Mouse (Mus musculus) heart, postnatal 0 days (tissue): ENCODE measurements at regions not wholly inside any gene's neighbourhood (a gene's known extent, or its start where the extent isn't known, plus 50 kb on each side); places are given as distances from the start of the nearest gene placed in this dataset.
A peak's percentile ranks its signal among the peaks of the same experiment; 100 is the strongest.

Source experiments
- ATAC-seq: fragments of 200-750 bp; cut with Nextera tagmentation; 2 replicates; pipeline ENCODE4 v1.8.0; 2017; ENCODE audit warnings: low read depth, moderate number of reproducible peaks, moderate library complexity; ENCODE audit not compliant: insufficient read depth
- DNase-seq: peaks from one replicate; pipeline ENCODE4 v3.0.0-alpha.2; 2016; ENCODE audit warnings: low spot score
- H3K27ac ChIP-seq: fragments of 300-500 bp; sonication (generic); 2 replicates; pipeline ENCODE4 v1.5.1; 2014; ENCODE audit warnings: low read depth, mild to moderate bottlenecking
- H3K27me3 ChIP-seq: fragments of 300-500 bp; sonication (generic); 2 replicates; pipeline ENCODE4 v1.6.1; 2014; ENCODE audit warnings: low read length, mixed read lengths; ENCODE audit not compliant: control insufficient read depth, insufficient read depth
- H3K36me3 ChIP-seq: fragments of 300-500 bp; sonication (generic); replicated peaks from 2 replicates; pipeline ENCODE4 v1.6.1; 2014; ENCODE audit warnings: low read length, mixed read lengths; ENCODE audit not compliant: control insufficient read depth, insufficient read depth
- H3K4me1 ChIP-seq: fragments of 300-500 bp; sonication (generic); 2 replicates; pipeline ENCODE4 v1.6.1; 2014; ENCODE audit warnings: antibody characterized with exemption; ENCODE audit not compliant: control insufficient read depth, insufficient read depth
- H3K4me2 ChIP-seq: fragments of 300-500 bp; sonication (generic); 2 replicates; pipeline ENCODE4 v1.6.1; 2014; ENCODE audit warnings: low read depth, mild to moderate bottlenecking, low read length, moderate library complexity
- H3K4me3 ChIP-seq: fragments of 300-500 bp; sonication (generic); 2 replicates; pipeline ENCODE4 v1.5.1; 2014; ENCODE audit warnings: low read depth, low read length
- H3K9ac ChIP-seq: fragments of 300-500 bp; sonication (generic); replicated peaks from 2 replicates; pipeline ENCODE4 v1.6.1; 2014; ENCODE audit warnings: low read depth, low read length, mixed read lengths
- H3K9me3 ChIP-seq: fragments of 300-500 bp; sonication (generic); replicated peaks from 2 replicates; pipeline ENCODE4 v1.6.1; 2016; ENCODE audit warnings: low read length; ENCODE audit not compliant: control insufficient read depth
- CTCF ChIP-seq: IDR thresholded peaks from 2 replicates; pipeline ENCODE4 v1.5.1; 2016; ENCODE audit warnings: antibody characterized with exemption, control low read depth, low read depth
- EP300 ChIP-seq: IDR thresholded peaks from 2 replicates; pipeline ENCODE4 v1.6.1; 2016; ENCODE audit warnings: antibody characterized with exemption, low read depth
- WGBS: fragments of 180-500 bp; shearing (Covaris S2); extraction: QIAGEN DNeasy Blood & Tissue Kit; methylation state at CpG from one replicate; pipeline ENCODE4 v1.1.7; 2014; 5-methylcytosine and 5-hydroxymethylcytosine counted together

DNA sequence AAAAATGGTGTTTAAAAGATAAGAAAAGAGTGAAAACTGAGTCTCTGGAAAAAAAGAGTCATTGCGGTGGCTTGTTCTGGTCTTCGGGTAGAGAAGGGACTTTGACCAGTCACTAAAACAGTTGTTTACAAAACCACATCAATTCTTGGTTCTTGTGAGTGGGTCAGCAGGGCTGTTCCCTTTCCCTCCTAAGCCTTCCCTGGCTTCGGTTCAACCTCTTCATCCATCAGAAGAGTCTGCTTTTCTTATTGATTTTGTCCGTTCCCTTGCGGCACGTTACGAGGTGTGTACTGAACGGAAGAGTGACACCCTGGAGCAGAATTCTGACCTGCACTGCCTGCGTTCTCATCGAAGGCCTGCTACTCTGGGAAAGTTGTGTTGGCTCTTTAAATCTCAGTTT, 229.1 kb upstream of the G2e3 start:
- H3K9me3 ChIP-seq = no peaks in the 10 kb centered on the region

DNA sequence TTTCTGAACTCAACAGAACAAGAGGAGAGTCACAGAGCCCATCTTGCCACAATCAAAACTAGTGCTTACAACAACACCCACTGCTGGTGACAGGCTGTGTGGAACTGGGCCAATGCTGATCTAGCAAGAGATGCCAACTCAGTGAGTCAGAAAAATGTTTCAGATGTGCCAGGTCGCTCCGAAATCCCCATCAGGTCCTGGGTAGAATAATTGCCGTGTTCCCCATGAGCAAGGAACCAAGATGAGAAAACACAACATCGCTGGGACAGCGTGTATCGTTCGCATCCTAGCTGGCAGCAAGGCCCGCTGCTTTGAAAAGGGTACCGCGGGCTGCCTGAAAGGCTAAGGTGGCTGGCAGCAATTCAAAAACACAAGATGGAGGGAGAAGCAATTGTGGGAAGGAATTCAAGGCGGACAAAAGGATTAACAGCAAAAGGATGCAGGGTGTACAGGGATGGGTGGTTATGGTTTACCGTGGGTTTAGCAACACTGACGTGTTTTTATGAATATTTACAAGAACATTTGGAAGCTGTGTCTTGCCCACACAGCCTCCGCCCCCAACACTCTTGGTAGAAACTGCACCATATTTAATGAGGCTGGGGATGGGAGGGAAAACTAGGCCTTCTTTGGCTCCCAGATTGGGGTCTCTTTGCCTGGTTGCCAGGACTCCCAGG, 229.7 kb upstream of the G2e3 start:
- Histone ChIP-seq H3K4me2 (peak overlapping the region; percentile 32), H3K9ac (no peak overlapping the region), H3K4me1 (peaks cover 6% of the 10 kb centered on the region), H3K4me3 (no peak overlapping the region), H3K9me3 (no peaks in the 10 kb centered on the region), H3K27ac (peak overlapping the region; percentile 51; the same call in 1 of the 2 replicates), H3K27me3 (no peaks in the 10 kb centered on the region), H3K36me3 (no peaks in the 10 kb centered on the region)
- DNase-seq = peak; percentile 54
- TF ChIP-seq EP300 = no peak
- TF ChIP-seq CTCF = no peak
- ATAC-seq = peak; percentile 88
- WGBS = 45% methylated on average over 14 of the region's 14 CpGs

More for the DNA sequence above, 229.1 kb upstream of the G2e3 start:
- Histone ChIP-seq H3K4me3 (no peak overlapping the region), H3K4me2 (no peak overlapping the region), H3K36me3 (no peaks in the 10 kb centered on the region), H3K9ac (no peak overlapping the region), H3K4me1 (peaks cover 6% of the 10 kb centered on the region), H3K27ac (no peak overlapping the region), H3K27me3 (no peaks in the 10 kb centered on the region)
- TF ChIP-seq CTCF = no peak
- no peak for DNase-seq
- ATAC-seq = no peak
- WGBS = 91% methylated on average over 10 of the region's 10 CpGs

DNA sequence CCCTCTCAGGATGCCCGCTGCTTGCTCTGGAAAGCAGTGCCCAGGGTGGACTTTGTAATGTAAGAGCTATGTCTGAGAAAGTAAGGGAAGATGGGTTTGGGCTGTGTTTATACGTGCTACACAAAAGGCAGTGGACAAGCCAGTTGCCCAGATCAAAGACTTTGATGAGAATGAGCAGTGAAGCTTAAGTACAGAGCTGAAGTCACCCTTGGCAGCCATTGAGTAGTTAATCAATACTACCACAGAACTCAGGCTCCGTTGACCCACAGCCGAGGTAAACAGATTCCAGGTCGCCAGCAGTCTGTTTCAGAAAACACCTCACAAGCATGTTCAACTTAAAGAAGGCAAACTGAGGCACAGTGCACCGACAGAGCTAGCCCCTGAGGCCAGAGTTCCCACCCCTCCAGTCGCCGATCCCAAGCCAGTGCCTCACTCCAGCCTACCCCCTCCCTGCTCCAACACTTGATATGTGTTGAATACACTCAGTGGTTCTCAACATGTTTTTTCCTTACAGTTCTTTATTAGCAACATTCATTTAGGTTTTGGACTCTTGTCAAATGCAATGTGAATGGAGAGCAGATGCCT, 230.3 kb upstream of the G2e3 start:
- H3K4me1 ChIP-seq = peaks cover 6% of the 10 kb centered on the region
- ATAC-seq = peak; percentile 81
- H3K27ac ChIP-seq = peak overlapping the region; percentile 51; the same call in 1 of the 2 replicates
- no peak overlapping the region for H3K4me3 ChIP-seq
- DNase-seq = no peak
- WGBS = 53% methylated on average over 8 of the region's 8 CpGs
- H3K4me2 ChIP-seq = peak overlapping the region; percentile 32
- no peak overlapping the region for H3K9ac ChIP-seq
- H3K27me3 ChIP-seq = no peaks in the 10 kb centered on the region
- H3K9me3 ChIP-seq = no peaks in the 10 kb centered on the region
- TF ChIP-seq EP300 (no peak), CTCF (no peak)
- H3K36me3 ChIP-seq = no peaks in the 10 kb centered on the region

DNA sequence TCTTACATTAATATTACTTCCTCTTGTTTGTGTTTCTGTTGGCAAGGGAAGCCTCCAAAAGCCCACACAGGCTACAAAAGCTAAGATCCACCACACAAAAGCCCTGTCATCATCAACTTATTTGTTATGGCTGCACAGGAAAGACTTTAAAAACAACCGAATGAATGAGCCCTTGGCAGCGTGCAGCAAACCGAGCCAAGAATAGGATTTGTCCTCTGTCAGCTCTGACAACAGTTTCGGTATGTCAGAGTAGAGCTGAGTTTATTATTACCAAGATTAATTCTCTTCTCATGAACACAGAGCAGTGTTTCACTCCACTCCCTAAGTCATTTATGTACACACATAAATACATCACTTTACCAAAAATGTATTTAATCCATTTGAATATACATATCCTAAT, 236.1 kb upstream of the G2e3 start:
- TF ChIP-seq EP300 = no peak
- no peak for TF ChIP-seq CTCF
- H3K4me1 ChIP-seq = peaks cover 6% of the 10 kb centered on the region
- no peaks in the 10 kb centered on the region for H3K9me3 ChIP-seq
- H3K4me2 ChIP-seq = no peak overlapping the region
- no peak overlapping the region for H3K9ac ChIP-seq
- DNase-seq (peak; percentile 25), ATAC-seq (peak; percentile 51; the same call in 1 of the 2 replicates)
- no peak overlapping the region for H3K4me3 ChIP-seq
- 16% methylated on average over 4 of the region's 4 CpGs for WGBS
- H3K36me3 ChIP-seq = no peaks in the 10 kb centered on the region
- peak overlapping the region; percentile 30 for H3K27ac ChIP-seq
- H3K27me3 ChIP-seq = no peaks in the 10 kb centered on the region

DNA sequence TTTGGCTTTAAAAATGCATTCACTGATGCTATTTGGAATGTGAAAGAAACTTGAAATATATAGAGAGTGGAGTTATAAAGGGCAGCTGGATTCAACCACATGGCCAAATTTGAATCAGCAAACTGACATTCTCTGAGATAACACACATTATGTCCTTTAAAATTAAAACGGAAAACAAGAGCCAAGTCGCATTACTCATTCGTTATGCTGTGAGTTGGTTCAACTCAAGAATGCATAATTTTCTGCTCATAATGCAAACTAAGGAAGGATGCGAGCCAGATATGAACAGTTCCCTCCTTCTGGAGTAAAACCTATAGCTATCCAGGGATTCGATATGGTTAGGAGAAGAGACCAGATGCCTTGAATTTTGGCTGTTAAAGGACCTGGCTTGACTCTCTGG, 239.8 kb upstream of the G2e3 start:
- Histone ChIP-seq H3K4me2 (no peak overlapping the region), H3K4me3 (no peak overlapping the region), H3K27me3 (no peaks in the 10 kb centered on the region), H3K4me1 (peaks cover 6% of the 10 kb centered on the region), H3K27ac (no peak overlapping the region), H3K36me3 (no peaks in the 10 kb centered on the region), H3K9me3 (no peaks in the 10 kb centered on the region), H3K9ac (no peak overlapping the region)
- DNase-seq (no peak), ATAC-seq (no peak)
- WGBS = 67% methylated on average over 5 of the region's 5 CpGs
- no peak for TF ChIP-seq EP300
- no peak for TF ChIP-seq CTCF
